Mouse (Mus musculus) spleen, adult 2 months (tissue): ENCODE data around the gene Cachd1. TPM values are rescaled to one million over a fixed set of nuclear protein-coding genes. Genes with fewer than 3 reads are reported as not detected.

Experiments
- DNase-seq, 2 experiments: peaks; one replicate each; pipeline versions ENCODE4 v3.0.0 to v3.0.0-alpha.2; 2012 to 2021; ENCODE audit warnings: low spot score in 2 of 2, low read depth in 1 of 2
- H3K27ac ChIP-seq: fragments of 200-500 bp; 2 replicates; pipeline ENCODE4 v1.5.1; 2012; ENCODE audit warnings: low read length, inconsistent platforms; ENCODE audit not compliant: insufficient read depth
- H3K27me3 ChIP-seq: fragments of 200-500 bp; 2 replicates; pipeline ENCODE4 v1.6.1; 2012; ENCODE audit warnings: mild to moderate bottlenecking, moderate library complexity, low read length, inconsistent platforms; ENCODE audit not compliant: control insufficient read depth, insufficient read depth
- H3K36me3 ChIP-seq: fragments of 200-500 bp; 2 replicates; pipeline ENCODE4 v1.6.1; 2012; ENCODE audit warnings: mild to moderate bottlenecking, low read length, inconsistent platforms; ENCODE audit not compliant: control insufficient read depth, insufficient read depth
- H3K4me1 ChIP-seq: fragments of 200-500 bp; 2 replicates; pipeline ENCODE4 v1.6.1; 2011; ENCODE audit warnings: inconsistent platforms; ENCODE audit not compliant: control insufficient read depth, insufficient read depth, insufficient read length
- H3K4me3 ChIP-seq: fragments of 200-500 bp; 2 replicates; pipeline ENCODE4 v1.5.1; 2011; ENCODE audit warnings: mild to moderate bottlenecking, inconsistent platforms; ENCODE audit not compliant: insufficient read depth, insufficient read length; ENCODE audit errors: extremely low read depth
- CTCF ChIP-seq: fragments of 200-500 bp; IDR thresholded peaks from 2 replicates; pipeline ENCODE4 v1.5.1; 2011; ENCODE audit warnings: mild to moderate bottlenecking, inconsistent platforms; ENCODE audit not compliant: insufficient read depth, insufficient read length, insufficient replicate concordance; ENCODE audit errors: extremely low read depth
- POLR2A ChIP-seq: fragments of 200-500 bp; IDR thresholded peaks from 2 replicates; pipeline ENCODE4 v1.6.1; 2011; ENCODE audit warnings: low read depth, low read length, inconsistent platforms
- WGBS: fragments of 180-500 bp; shearing (Covaris S2); methylation state at CpG from one replicate; pipeline ENCODE4 v1.1.7; 2018; 5-methylcytosine and 5-hydroxymethylcytosine counted together
- polyA plus RNA-seq: library from polyadenylated mRNA; depleted of rRNA; stranded (reverse); fragments of >200 nt; gene quantifications from 2 replicates; pipeline ENCODE4 v1.2.3, GENCODE M21; 2012

Cachd1 gene
- polyA plus RNA-seq, 1 experiment, result 17.0 TPM

DNA sequence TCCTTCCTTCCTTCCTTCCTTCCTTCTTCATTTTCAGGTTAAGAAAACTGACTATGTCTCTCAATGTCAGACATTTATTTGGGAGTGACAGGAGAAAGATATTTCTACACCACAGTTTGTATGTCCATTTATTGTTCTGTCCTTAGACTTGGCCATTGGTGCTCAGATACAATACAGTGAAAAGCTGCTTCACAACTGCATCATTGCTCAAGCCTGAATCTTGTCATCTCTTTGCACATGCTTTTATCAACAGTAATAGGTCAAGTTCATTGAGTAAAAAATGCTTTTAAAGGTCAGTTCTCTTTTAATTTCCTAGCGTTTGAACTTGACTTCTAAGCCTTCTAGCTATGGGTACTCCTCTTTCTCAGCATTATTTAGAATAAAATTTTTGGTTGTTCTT is 141.0 kb downstream of the Cachd1 start:
- no peaks in the 10 kb centered on the region for H3K36me3 ChIP-seq
- no peak overlapping the region for H3K4me3 ChIP-seq
- no peaks in the 10 kb centered on the region for H3K4me1 ChIP-seq
- H3K27me3 ChIP-seq, result no peaks in the 10 kb centered on the region
- no peak for TF ChIP-seq CTCF
- no peak for TF ChIP-seq POLR2A
- no peak overlapping the region for H3K27ac ChIP-seq
- WGBS, result 88% methylated on average over 1 of the region's 1 CpGs
- no peak for DNase-seq

DNA sequence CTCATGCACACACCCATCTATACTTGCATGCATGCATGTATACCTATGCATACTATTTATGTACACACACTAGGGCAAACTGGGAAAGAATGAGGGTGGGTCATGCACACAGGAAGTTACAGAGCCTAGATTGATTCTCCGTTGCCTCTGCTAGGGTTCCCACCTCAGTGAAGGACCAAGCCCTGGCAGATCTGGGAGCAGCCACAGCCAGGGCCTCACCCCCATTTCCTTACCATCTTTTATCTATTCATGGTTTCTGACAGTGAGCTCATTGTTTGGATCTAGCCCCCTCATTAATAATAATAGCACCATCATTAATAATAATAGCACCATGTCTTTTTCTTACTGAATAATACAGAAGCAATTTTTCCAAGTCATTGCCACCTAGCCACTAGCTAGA is 143.9 kb downstream of the Cachd1 start:
- H3K36me3 ChIP-seq, result no peaks in the 10 kb centered on the region
- no peaks in the 10 kb centered on the region for H3K27me3 ChIP-seq
- DNase-seq, result no peak
- 96% methylated on average over 1 of the region's 1 CpGs for WGBS
- no peaks in the 10 kb centered on the region for H3K4me1 ChIP-seq
- TF ChIP-seq POLR2A (no peak), CTCF (no peak)
- H3K4me3 ChIP-seq, result no peak overlapping the region
- no peak overlapping the region for H3K27ac ChIP-seq

DNA sequence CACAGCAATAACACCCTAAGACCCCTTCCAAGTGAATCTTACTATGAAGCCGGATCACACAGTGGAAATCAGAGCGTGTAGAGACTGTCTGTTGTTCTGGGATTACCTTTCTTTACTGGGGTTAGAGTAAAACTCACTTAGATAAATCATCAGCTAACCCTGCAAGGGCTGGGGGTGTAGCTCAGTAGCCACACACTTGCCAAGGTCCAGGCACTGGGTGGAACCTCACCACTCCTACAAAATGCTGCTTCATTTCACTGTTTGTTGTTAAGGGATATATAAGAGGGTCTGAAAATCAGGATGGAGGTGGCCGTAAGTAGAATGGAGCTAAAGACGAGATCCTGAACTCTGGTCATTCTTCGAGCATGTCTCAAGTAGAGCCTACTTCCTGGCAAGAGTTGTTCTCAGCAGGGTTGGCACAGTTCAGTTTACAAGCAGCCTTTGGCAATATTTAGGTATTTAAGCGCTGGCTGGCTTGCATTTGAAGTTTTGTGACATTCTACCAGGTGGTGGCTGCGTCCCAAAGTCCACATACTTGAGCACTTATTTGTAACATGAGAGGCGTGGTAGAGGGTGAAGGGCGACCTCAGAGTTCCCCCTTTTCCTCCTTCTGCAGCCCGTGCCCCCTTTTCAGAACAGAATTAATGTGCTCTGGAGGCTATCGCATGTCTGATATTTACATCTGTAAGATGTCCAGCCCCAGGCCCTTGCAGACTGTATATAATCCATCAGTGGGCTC is 146.5 kb downstream of the Cachd1 start:
- Histone ChIP-seq H3K4me1 (no peaks in the 10 kb centered on the region), H3K27ac (no peak overlapping the region), H3K27me3 (no peaks in the 10 kb centered on the region), H3K36me3 (no peaks in the 10 kb centered on the region), H3K4me3 (no peak overlapping the region)
- WGBS, result 87% methylated on average over 11 of the region's 11 CpGs
- TF ChIP-seq POLR2A (no peak), CTCF (no peak)
- DNase-seq, result no peak

DNA sequence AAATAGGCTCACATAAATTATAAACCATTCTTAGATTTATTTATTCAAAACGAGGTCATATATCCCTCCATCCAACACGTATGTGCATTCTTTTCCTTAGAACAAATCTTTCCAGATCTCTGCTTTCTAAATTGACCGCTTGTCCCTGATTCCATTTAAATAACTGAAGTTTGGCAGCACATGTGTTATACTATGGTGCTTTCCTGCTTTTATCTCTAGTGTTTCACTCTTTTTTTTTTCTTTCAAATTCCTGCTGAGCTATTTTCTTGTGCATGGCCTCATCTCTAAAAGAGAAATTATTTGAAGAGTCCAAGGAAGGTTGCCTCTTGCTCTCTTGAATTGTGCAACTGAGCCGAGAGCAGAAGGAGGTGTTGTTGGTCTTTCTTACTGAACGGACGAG is 147.1 kb downstream of the Cachd1 start:
- H3K4me1 ChIP-seq, result no peaks in the 10 kb centered on the region
- TF ChIP-seq CTCF (no peak), POLR2A (no peak)
- H3K36me3 ChIP-seq, result no peaks in the 10 kb centered on the region
- H3K4me3 ChIP-seq, result no peak overlapping the region
- 81% methylated on average over 6 of the region's 6 CpGs for WGBS
- DNase-seq, result no peak
- H3K27ac ChIP-seq, result no peak overlapping the region
- H3K27me3 ChIP-seq, result no peaks in the 10 kb centered on the region

DNA sequence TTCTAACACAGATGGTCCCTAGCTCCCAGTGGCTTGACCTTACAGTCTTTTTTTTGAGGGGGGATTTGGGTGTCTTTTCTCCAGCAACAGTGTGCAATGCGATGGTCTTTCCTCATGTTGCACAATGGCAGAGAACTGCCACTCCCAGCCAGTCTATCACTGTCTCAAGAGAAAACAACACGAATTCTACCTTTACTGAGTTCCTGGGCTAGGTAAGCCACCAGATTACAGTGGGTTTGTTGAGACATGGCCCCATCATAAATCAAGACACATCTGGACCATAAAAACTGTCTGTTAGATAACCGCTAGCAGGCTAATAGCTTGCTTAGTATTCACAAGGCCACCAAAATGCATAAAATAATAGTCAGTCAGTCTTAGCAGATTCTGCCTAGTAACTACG is 147.8 kb downstream of the Cachd1 start:
- H3K27ac ChIP-seq, result no peak overlapping the region
- H3K27me3 ChIP-seq, result no peaks in the 10 kb centered on the region
- no peaks in the 10 kb centered on the region for H3K4me1 ChIP-seq
- 81% methylated on average over 4 of the region's 4 CpGs for WGBS
- DNase-seq, result no peak
- no peak overlapping the region for H3K4me3 ChIP-seq
- TF ChIP-seq POLR2A (no peak), CTCF (no peak)
- no peaks in the 10 kb centered on the region for H3K36me3 ChIP-seq

DNA sequence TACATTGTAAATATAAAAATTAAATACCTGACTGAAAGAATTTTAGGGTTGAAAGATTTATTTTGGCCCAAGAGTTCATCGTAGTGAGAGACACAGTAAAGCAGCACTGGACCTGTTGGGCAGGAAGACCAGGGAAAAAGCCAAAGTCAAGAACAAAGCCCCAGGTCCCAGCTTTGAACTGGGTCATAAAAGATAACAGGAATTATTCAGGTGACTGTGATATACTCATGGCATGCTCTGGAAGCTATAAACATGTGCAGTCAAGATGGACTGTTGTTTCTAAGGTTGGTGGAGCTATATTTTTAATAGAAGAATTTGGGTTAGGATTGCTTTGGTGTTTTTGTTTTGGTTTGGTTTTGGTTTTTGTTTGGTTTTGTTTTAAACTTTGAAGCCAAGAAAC is 148.7 kb downstream of the Cachd1 start:
- Histone ChIP-seq H3K27ac (no peak overlapping the region), H3K36me3 (no peaks in the 10 kb centered on the region), H3K27me3 (no peaks in the 10 kb centered on the region), H3K4me3 (no peak overlapping the region), H3K4me1 (no peaks in the 10 kb centered on the region)
- TF ChIP-seq CTCF, result no peak
- TF ChIP-seq POLR2A, result no peak
- DNase-seq, result no peak
- 94% methylated on average over 1 of the region's 1 CpGs for WGBS

DNA sequence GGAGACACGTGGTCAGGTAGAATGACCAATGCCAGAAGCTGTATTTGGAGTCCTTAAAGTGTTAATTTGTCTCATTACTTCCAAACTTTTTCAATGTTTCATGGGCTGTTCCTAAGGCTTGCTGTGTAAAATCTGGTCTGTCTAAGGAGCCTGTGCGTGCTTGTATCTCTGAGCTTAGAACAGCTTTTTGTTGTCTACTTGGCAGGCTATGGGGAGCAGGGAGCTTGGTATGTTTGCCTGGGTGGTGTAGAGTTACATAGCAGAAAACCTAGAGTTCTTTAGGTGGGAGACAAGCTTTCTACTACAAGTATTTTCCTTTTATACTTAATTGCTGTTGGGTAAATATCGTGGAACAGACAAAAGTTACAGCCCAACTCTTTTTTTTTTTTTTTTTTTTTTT is 150.1 kb downstream of the Cachd1 start:
- TF ChIP-seq CTCF, result no peak
- TF ChIP-seq POLR2A, result no peak
- Histone ChIP-seq H3K27ac (no peak overlapping the region), H3K4me1 (no peaks in the 10 kb centered on the region), H3K36me3 (no peaks in the 10 kb centered on the region), H3K4me3 (no peak overlapping the region), H3K27me3 (no peaks in the 10 kb centered on the region)
- 87% methylated on average over 3 of the region's 3 CpGs for WGBS
- no peak for DNase-seq
